Mouse (Mus musculus) ES-Bruce4 (cell line): ENCODE measurements around the gene Foxd1. TPM values are rescaled to one million over a fixed set of nuclear protein-coding genes. Genes with fewer than 3 reads are reported as not detected.

Experiments used
- H3K27ac ChIP-seq: 2 replicates; pipeline ENCODE4 v1.5.1; 2012; ENCODE audit warnings: low read length, inconsistent platforms; ENCODE audit not compliant: insufficient read depth
- H3K27me3 ChIP-seq: 2 replicates; pipeline ENCODE4 v1.6.1; 2012; ENCODE audit warnings: mild to moderate bottlenecking, low read length, inconsistent platforms; ENCODE audit not compliant: control insufficient read depth, poor library complexity, insufficient read depth, severe bottlenecking
- H3K36me3 ChIP-seq: 2 replicates; pipeline ENCODE4 v1.6.1; 2012; ENCODE audit warnings: inconsistent platforms, mild to moderate bottlenecking, low read length, moderate library complexity; ENCODE audit not compliant: control insufficient read depth, poor library complexity, insufficient read depth, severe bottlenecking
- H3K4me1 ChIP-seq: one replicate; pipeline ENCODE4 v1.8.1; 2011; ENCODE audit warnings: low read length; ENCODE audit not compliant: control insufficient read depth, insufficient read depth
- H3K4me3 ChIP-seq: 2 replicates; pipeline ENCODE4 v1.5.1; 2011; ENCODE audit warnings: low read depth, mild to moderate bottlenecking, low read length
- H3K9ac ChIP-seq: 2 replicates; pipeline ENCODE4 v1.6.1; 2012; ENCODE audit warnings: low read depth, mild to moderate bottlenecking, inconsistent platforms; ENCODE audit not compliant: poor library complexity, severe bottlenecking
- H3K9me3 ChIP-seq: replicated peaks from 2 replicates; pipeline ENCODE4 v1.6.1; 2012; ENCODE audit warnings: mild to moderate bottlenecking, low read length, inconsistent platforms; ENCODE audit not compliant: control insufficient read depth, poor library complexity, insufficient read depth, severe bottlenecking
- CTCF ChIP-seq: IDR thresholded peaks from one replicate; pipeline ENCODE4 v1.8.1; 2011; ENCODE audit warnings: low read depth, low read length
- EP300 ChIP-seq: IDR thresholded peaks from 2 replicates; pipeline ENCODE4 v1.6.1; 2011; ENCODE audit warnings: low read depth, low read length; ENCODE audit not compliant: insufficient read depth
- POLR2A ChIP-seq: IDR thresholded peaks from one replicate; pipeline ENCODE4 v1.8.1; 2011; ENCODE audit warnings: low read length; ENCODE audit not compliant: insufficient read depth
- polyA plus RNA-seq: library from polyadenylated mRNA; stranded (reverse); fragments of >200 nt; gene quantifications from 2 replicates; pipeline ENCODE4 v1.2.4, GENCODE M21; 2011; ENCODE audit warnings: low read depth; ENCODE audit not compliant: missing spikeins, insufficient read depth, insufficient read length

The Foxd1 gene
- polyA plus RNA-seq, 1 experiment = not detected

DNA sequence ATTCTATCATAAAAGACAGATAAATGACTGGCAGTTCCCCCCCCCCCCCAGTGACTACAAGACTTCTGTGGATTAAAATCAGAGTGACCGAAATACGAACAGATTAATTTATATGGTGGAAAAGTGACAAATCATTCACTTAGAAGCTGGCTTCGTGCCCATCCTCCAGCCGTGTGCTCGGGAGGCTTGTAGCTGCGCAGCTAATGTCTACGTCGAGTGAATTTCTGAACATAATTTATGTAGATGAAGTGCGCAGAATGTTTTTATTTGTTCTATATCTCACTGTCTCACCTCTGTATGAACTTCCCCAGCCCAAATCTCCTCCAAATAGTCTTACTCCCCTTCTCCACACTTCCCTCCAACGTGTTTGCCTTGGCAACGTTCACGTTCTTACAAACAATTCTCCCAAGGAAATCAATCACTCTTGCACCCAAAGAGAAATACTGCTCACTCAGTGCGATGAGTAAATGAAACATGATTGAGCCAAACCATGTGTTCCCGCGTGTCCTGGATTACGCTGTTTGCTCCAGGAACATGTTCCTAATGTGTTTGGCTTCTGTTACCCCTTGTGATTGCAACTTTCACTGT, 30.0 kb downstream of the Foxd1 start:
- TF ChIP-seq POLR2A (no peak), EP300 (no peak), CTCF (no peak)
- no peaks in the 10 kb centered on the region for H3K4me1 ChIP-seq

DNA sequence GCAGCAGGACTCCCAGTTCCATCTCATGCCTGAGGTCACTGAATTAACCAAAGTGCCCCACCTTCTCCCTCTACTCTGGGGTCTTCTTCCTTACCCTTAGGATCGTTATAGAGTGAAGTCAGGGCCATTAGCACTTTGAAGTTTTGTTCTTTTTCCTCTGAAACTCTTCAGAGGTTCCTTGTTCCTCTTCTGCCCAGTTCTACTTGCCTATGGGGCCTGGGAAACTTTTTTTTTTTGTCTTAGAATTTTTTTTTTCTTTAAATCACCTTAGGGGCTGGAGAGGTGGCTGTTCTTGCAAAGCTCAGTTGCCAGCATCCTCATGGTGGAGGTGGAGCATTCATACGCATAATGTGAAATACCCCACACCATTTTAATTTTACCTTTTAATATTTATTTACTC, 31.8 kb downstream of the Foxd1 start:
- peaks cover 11% of the 10 kb centered on the region for H3K27me3 ChIP-seq
- no peaks in the 10 kb centered on the region for H3K4me1 ChIP-seq
- no peaks in the 10 kb centered on the region for H3K36me3 ChIP-seq
- no peak overlapping the region for H3K9ac ChIP-seq
- H3K4me3 ChIP-seq = no peak overlapping the region
- peaks cover 9% of the 10 kb centered on the region for H3K9me3 ChIP-seq
- H3K27ac ChIP-seq = no peak overlapping the region
- no peak for TF ChIP-seq POLR2A
- TF ChIP-seq CTCF = no peak
- no peak for TF ChIP-seq EP300

More for the DNA sequence above, 30.0 kb downstream of the Foxd1 start:
- Histone ChIP-seq H3K27me3 (no peaks in the 10 kb centered on the region; the same call in none of the 2 replicates), H3K36me3 (no peaks in the 10 kb centered on the region), H3K9ac (no peak overlapping the region), H3K9me3 (peaks cover 9% of the 10 kb centered on the region), H3K27ac (no peak overlapping the region), H3K4me3 (no peak overlapping the region)

DNA sequence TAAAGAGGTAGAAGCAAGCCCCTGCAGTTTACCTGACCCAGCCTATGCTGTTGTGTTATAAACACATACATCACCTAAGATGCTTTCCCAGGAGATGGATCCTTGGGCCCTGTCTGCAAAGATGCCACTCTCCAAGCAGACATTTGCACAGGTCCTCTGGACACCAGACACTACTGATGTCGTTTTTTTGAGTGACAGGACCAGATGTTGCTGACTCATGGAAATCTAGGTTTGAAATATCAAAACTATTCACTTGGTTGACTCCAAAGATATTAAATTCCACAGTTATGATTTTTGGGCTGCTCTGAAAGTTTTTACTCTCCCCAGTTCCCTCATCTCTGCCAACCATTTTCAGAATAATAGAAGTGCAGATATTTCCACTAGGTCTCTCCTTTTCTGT, 35.0 kb downstream of the Foxd1 start:
- Histone ChIP-seq H3K36me3 (no peaks in the 10 kb centered on the region), H3K27me3 (peaks cover 19% of the 10 kb centered on the region), H3K9me3 (peaks cover 9% of the 10 kb centered on the region), H3K4me1 (no peaks in the 10 kb centered on the region), H3K9ac (no peak overlapping the region), H3K4me3 (no peak overlapping the region), H3K27ac (no peak overlapping the region)
- TF ChIP-seq EP300 (no peak), CTCF (no peak)

DNA sequence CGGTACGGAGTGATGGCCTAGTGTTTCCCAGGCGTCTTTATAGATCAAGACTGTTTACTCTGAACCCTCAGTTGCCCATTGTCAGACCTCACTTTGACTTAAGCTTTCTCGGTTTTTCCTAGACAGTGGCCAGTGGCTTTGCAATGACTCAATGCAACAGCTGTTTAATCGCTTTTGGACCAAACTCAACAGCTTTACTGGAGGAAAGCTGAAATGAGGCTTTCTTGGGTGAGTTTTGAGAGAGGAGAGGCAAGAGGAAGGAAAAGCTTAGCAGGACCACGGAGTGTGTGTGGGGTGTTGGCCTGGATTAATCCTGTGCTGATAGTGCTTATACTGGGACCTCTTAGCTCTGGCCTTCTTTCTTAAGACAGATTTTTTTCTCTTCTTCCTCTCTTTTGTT, 36.3 kb downstream of the Foxd1 start:
- H3K9me3 ChIP-seq = peaks cover 9% of the 10 kb centered on the region
- H3K27me3 ChIP-seq = peaks cover 19% of the 10 kb centered on the region
- no peaks in the 10 kb centered on the region for H3K36me3 ChIP-seq
- TF ChIP-seq CTCF (no peak), POLR2A (no peak), EP300 (no peak)
- H3K4me3 ChIP-seq = no peak overlapping the region
- no peak overlapping the region; the same call in 1 of the 2 replicates for H3K9ac ChIP-seq
- no peaks in the 10 kb centered on the region for H3K4me1 ChIP-seq
- no peak overlapping the region for H3K27ac ChIP-seq

DNA sequence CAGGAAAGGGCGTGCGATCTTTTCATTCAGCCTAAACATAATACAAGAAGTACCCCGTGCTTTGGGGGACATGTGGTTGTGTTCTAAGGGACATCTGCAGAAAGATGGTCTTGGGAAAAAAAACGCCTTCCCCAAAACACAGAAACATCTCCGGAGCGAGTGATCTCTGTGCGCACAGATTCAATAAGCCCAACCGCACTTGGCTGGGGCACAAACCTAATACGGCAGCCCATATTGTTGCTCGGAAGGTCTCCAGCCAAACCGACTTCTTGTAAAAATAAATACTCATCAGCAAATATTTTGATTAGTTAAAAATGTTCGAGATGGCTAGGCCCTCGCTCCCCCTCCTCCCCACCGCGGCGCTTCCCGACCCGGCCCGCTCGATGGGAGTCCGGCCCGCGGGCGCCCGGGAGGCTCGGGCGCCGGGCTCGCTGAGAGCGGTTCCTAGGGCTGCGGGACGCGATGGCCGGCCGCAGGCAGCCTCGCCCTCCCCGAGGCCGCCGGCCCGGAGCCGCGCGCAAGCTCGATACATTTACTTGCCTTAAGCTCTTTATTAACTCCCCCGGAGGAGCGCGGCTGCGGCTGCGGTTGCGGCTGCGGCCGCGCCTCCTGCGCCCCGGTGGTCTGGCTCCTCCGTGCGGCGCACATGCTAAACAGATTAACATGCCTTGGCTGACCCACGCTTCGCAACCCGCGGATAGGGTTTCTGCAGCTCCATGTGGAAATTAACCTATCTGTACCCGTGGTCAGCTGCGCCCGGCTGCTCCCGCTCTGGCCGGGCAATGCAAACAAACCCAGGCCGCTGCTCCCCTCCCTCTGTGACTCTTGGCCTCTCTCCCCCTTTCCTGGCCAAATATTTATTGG, 37.0 kb downstream of the Foxd1 start:
- Histone ChIP-seq H3K36me3 (no peaks in the 10 kb centered on the region), H3K9me3 (peaks cover 5% of the 10 kb centered on the region), H3K27ac (no peak overlapping the region), H3K4me1 (no peaks in the 10 kb centered on the region), H3K9ac (peak overlapping the region; percentile 70), H3K27me3 (peaks cover 19% of the 10 kb centered on the region), H3K4me3 (peak overlapping the region; percentile 59)
- TF ChIP-seq POLR2A (no peak), EP300 (no peak), CTCF (no peak)

DNA sequence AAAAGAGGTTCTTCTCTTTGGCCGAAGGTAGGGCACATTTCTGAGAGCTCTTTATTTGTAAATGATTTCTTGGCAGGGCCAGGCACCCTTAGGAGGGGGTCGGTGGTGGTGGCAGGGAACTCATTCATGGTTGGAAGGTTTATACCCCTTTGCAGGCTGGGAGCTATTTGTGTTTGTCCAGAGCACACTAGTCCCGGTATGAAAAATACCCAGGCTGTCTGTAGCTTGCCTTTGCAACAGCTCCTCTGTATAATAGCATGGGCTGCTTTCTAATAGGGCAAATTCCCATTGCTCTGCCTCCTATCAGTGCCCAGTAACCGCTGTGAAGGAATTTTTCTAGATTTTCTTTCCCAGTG, 37.6 kb downstream of the Foxd1 start:
- Histone ChIP-seq H3K36me3 (no peaks in the 10 kb centered on the region), H3K9ac (peak overlapping the region; percentile 70), H3K4me3 (peak overlapping the region; percentile 59; the same call in 1 of the 2 replicates), H3K4me1 (no peaks in the 10 kb centered on the region), H3K27me3 (peaks cover 19% of the 10 kb centered on the region), H3K9me3 (no peaks in the 10 kb centered on the region), H3K27ac (no peak overlapping the region)
- no peak for TF ChIP-seq EP300
- TF ChIP-seq CTCF = no peak
- TF ChIP-seq POLR2A = no peak
